28 mouse cellular contexts compared by ENCODE assay signal in the genomic region with DNA sequence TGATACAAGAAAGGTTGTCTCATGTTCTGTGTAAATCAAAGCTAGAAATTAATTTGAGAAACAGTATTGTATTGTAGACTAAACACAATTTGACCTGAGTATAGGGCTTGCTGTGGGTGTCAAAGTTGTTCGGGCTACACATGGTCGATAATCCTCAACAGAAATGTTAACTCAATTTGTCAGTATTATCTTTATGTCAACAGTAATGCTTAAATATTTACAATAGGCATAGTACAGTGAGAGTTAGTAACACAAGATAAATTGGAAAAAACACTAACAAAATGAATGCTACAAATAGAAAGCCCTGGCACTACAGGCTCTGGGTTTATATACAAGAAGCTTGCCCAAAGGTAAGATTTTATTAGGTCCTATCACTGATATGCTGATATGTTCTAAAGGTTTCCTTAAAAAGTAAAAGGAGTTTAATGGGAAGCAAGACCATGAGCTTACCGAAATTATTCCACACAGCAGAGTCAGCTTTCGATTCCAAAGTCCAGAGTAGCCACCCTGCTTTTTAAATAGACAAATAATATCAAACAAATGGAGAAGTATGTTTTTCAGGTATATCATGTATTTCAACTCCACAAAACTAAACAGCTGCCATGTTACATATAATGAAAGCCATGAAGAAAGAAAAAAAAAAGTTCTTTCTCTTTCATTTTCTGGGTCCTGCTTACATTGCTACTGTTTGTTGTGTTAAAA.
DNase-seq lines count a peak whose midpoint lies in the region; ATAC-seq and TF ChIP-seq lines count a peak whose summit lies in the region.
"Had no signal": no experiment of that assay in that cellular context is flagged by ENCODE, and none has a peak within 500 bp of the region (broad histone marks: within the 10 kb centered on the region; RNA-seq: fewer than 3 reads in every experiment).

No protein-coding gene starts in this region.

- DNase-seq in lung, embryonic 14.5 days = no peak
- no peak for DNase-seq in lung, postnatal 14 days
- DNase-seq in liver, postnatal 0 days = no peak
- DNase-seq: adrenal gland, adult 8-10 months; adrenal gland, postnatal 25 days; B cell, adult 2 months; cerebellum, adult 11-12 months; cerebellum, adult 8-10 months; cerebellum, postnatal 10 days; cerebellum, postnatal 36 days; embryo, embryonic 11 days; gastrocnemius, postnatal 25 days; heart, adult 18-20 months; heart, postnatal 10 days; heart, postnatal 36 days had no signal

- H3K27me3 ChIP-seq in lung, embryonic 14.5 days (ENCODE audit: insufficient read depth, low read length) = no peaks in the 10 kb centered on the region
- H3K27me3 ChIP-seq in myocyte (ENCODE audit: control insufficient read depth, insufficient read depth, insufficient read length) = no peaks in the 10 kb centered on the region
- no peaks in the 10 kb centered on the region for H3K27me3 ChIP-seq in stomach, embryonic 15.5 days (replicated peaks)
- no peaks in the 10 kb centered on the region for H3K27me3 ChIP-seq in liver, postnatal 0 days (ENCODE audit: insufficient read depth, low read length)
- H3K27me3 ChIP-seq: embryonic facial prominence, embryonic 13.5 days; forebrain, embryonic 12.5 days; forebrain, embryonic 15.5 days; heart, embryonic 12.5 days; heart, embryonic 15.5 days; hindbrain, embryonic 13.5 days had no signal

- TF ChIP-seq POLR2A in myocyte (IDR thresholded peaks at IDR 0.05; ENCODE audit: insufficient read length, low read depth) = no peak

- H3K4me1 ChIP-seq in lung, embryonic 14.5 days (ENCODE audit: insufficient read depth) = no peaks in the 10 kb centered on the region
- H3K4me1 ChIP-seq in stomach, embryonic 15.5 days = no peaks in the 10 kb centered on the region
- no peaks in the 10 kb centered on the region for H3K4me1 ChIP-seq in liver, postnatal 0 days (ENCODE audit: insufficient read depth)
- H3K4me1 ChIP-seq: embryonic facial prominence, embryonic 10.5 days; forebrain, embryonic 12.5 days; forebrain, embryonic 15.5 days; heart, embryonic 12.5 days; heart, embryonic 15.5 days; hindbrain, embryonic 10.5 days; hindbrain, embryonic 13.5 days had no signal

- TF ChIP-seq EP300 in liver, postnatal 0 days (IDR thresholded peaks at IDR 0.05; ENCODE audit: low read depth) = no peak

- no peak for TF ChIP-seq CTCF in lung, embryonic 14.5 days (IDR thresholded peaks at IDR 0.05; ENCODE audit: low read depth)
- TF ChIP-seq CTCF in liver, postnatal 0 days (IDR thresholded peaks at IDR 0.05; ENCODE audit: low read depth) = no peak

- H3K4me3 ChIP-seq in lung, embryonic 14.5 days (ENCODE audit: low read depth, low read length) = no peak overlapping the region
- H3K4me3 ChIP-seq in myocyte = no peak overlapping the region
- no peak overlapping the region for H3K4me3 ChIP-seq in stomach, embryonic 15.5 days (replicated peaks)
- no peak overlapping the region for H3K4me3 ChIP-seq in liver, postnatal 0 days (ENCODE audit: low read depth, low read length)
- H3K4me3 ChIP-seq: embryonic facial prominence, embryonic 10.5 days; embryonic facial prominence, embryonic 13.5 days; erythroblast, embryonic 14.5 days; forebrain, embryonic 12.5 days; forebrain, embryonic 15.5 days; heart, embryonic 12.5 days; heart, embryonic 15.5 days; hindbrain, embryonic 10.5 days; hindbrain, embryonic 13.5 days had no signal

- no peak overlapping the region for H3K4me2 ChIP-seq in lung, embryonic 14.5 days
- peak overlapping the region; percentile 33 for H3K4me2 ChIP-seq in myocyte (ENCODE audit: low read depth)
- no peak overlapping the region for H3K4me2 ChIP-seq in stomach, embryonic 15.5 days
- no peak overlapping the region for H3K4me2 ChIP-seq in liver, postnatal 0 days (ENCODE audit: low read depth, low read length)
- H3K4me2 ChIP-seq: embryonic facial prominence, embryonic 13.5 days; forebrain, embryonic 12.5 days; forebrain, embryonic 15.5 days; heart, embryonic 12.5 days; heart, embryonic 15.5 days; hindbrain, embryonic 13.5 days had no signal

- H3K79me2 ChIP-seq in myocyte (ENCODE audit: control insufficient read depth, insufficient read depth) = no peaks in the 10 kb centered on the region

- WGBS in lung, embryonic 14.5 days = 39% methylated on average over 4 of the region's 4 CpGs
- 22% methylated on average over 4 of the region's 4 CpGs for WGBS in stomach, embryonic 15.5 days
- 65% methylated on average over 4 of the region's 4 CpGs for WGBS in liver, postnatal 0 days (ENCODE audit: insufficient replicate concordance)

- H3K9ac ChIP-seq in lung, embryonic 14.5 days = no peak overlapping the region
- H3K9ac ChIP-seq in stomach, embryonic 15.5 days = no peak overlapping the region
- H3K9ac ChIP-seq in liver, postnatal 0 days (replicated peaks) = no peak overlapping the region
- H3K9ac ChIP-seq: embryonic facial prominence, embryonic 13.5 days; forebrain, embryonic 12.5 days; forebrain, embryonic 15.5 days; heart, embryonic 12.5 days; heart, embryonic 15.5 days; hindbrain, embryonic 13.5 days had no signal

- peak; percentile 54; the same call in 1 of the 2 replicates for ATAC-seq in lung, embryonic 14.5 days (ENCODE audit: insufficient read depth)
- peak; percentile 90 for ATAC-seq in stomach, embryonic 15.5 days (ENCODE audit: insufficient read depth, low FRiP score, low read depth)
- ATAC-seq in CD4-positive, CD25-positive, alpha-beta regulatory T cell, adult 4 months = no peak
- ATAC-seq in liver, postnatal 0 days = no peak
- ATAC-seq: forebrain, embryonic 15.5 days; hindbrain, embryonic 16.5 days had no signal

- H3K9me3 ChIP-seq in lung, embryonic 14.5 days (ENCODE audit: low read depth, low read length) = no peaks in the 10 kb centered on the region
- H3K9me3 ChIP-seq in stomach, embryonic 15.5 days = no peaks in the 10 kb centered on the region
- no peaks in the 10 kb centered on the region for H3K9me3 ChIP-seq in liver, postnatal 0 days (ENCODE audit: low read length)
- H3K9me3 ChIP-seq: embryonic facial prominence, embryonic 10.5 days; embryonic facial prominence, embryonic 13.5 days; forebrain, embryonic 12.5 days; forebrain, embryonic 15.5 days; heart, embryonic 12.5 days; heart, embryonic 15.5 days; hindbrain, embryonic 10.5 days; hindbrain, embryonic 13.5 days had no signal

- H3ac ChIP-seq in myocyte (ENCODE audit: control insufficient read depth, insufficient read length) = no peak overlapping the region

- H3K36me3 ChIP-seq in lung, embryonic 14.5 days (ENCODE audit: insufficient read depth) = no peaks in the 10 kb centered on the region
- no peaks in the 10 kb centered on the region for H3K36me3 ChIP-seq in myocyte (ENCODE audit: control insufficient read depth, insufficient read depth)
- no peaks in the 10 kb centered on the region for H3K36me3 ChIP-seq in stomach, embryonic 15.5 days
- H3K36me3 ChIP-seq in liver, postnatal 0 days (replicated peaks; ENCODE audit: insufficient read depth, low read length) = no peaks in the 10 kb centered on the region
- H3K36me3 ChIP-seq: embryonic facial prominence, embryonic 10.5 days; embryonic facial prominence, embryonic 13.5 days; forebrain, embryonic 12.5 days; forebrain, embryonic 15.5 days; heart, embryonic 12.5 days; heart, embryonic 15.5 days; hindbrain, embryonic 10.5 days; hindbrain, embryonic 13.5 days had no signal

- H3K27ac ChIP-seq in lung, embryonic 14.5 days (ENCODE audit: low read depth) = no peak overlapping the region
- no peak overlapping the region for H3K27ac ChIP-seq in stomach, embryonic 15.5 days
- no peak overlapping the region for H3K27ac ChIP-seq in liver, postnatal 0 days (ENCODE audit: low read depth)
- H3K27ac ChIP-seq: embryonic facial prominence, embryonic 10.5 days; embryonic facial prominence, embryonic 13.5 days; forebrain, embryonic 12.5 days; forebrain, embryonic 15.5 days; heart, embryonic 15.5 days; hindbrain, embryonic 10.5 days; hindbrain, embryonic 13.5 days had no signal

TF ChIP-seq in myocyte, 11 proteins besides CTCF, POLR2A, EP300 and RAD21:
- TF ChIP-seq TCF12 (IDR thresholded peaks at IDR 0.05; ENCODE audit: insufficient read depth, poor library complexity, severe bottlenecking) (no peak), USF1 (IDR thresholded peaks at IDR 0.05; ENCODE audit: low read depth) (no peak), MYOD1 (IDR thresholded peaks at IDR 0.05; ENCODE audit: control insufficient read depth in 1 of 3, insufficient read length in 2 of 3, low read depth in 2 of 3) (no peak), POLR2AphosphoS2 (IDR thresholded peaks at IDR 0.05; ENCODE audit: insufficient read length, low read depth) (no peak), CEBPB (IDR thresholded peaks at IDR 0.05; ENCODE audit: insufficient read depth, poor library complexity, severe bottlenecking) (no peak), SRF (IDR thresholded peaks at IDR 0.05; ENCODE audit: control insufficient read depth, insufficient read length, low read depth) (no peak), TCF3 (IDR thresholded peaks at IDR 0.05; ENCODE audit: insufficient read length, low read depth) (no peak), MYOG (IDR thresholded peaks at IDR 0.05; ENCODE audit: control insufficient read depth in 1 of 3, insufficient read depth in 1 of 3, insufficient read length in 2 of 3, low read depth in 2 of 3) (no peak), E2F4 (IDR thresholded peaks at IDR 0.05; ENCODE audit: insufficient read depth) (no peak), REST (IDR thresholded peaks at IDR 0.05; ENCODE audit: insufficient read depth, insufficient read length) (no peak), MAX (IDR thresholded peaks at IDR 0.05; ENCODE audit: low read depth) (no peak)

Comparison
In these comparisons a context has a peak if more than half of its experiments do, and no peak if none do; other contexts are left out.
1. ATAC-seq: peak in lung, embryonic 14.5 days (single experiment) and stomach, embryonic 15.5 days (single experiment); none in CD4-positive, CD25-positive, alpha-beta regulatory T cell, adult 4 months (single experiment) and liver, postnatal 0 days (single experiment).